Mouse (Mus musculus) bone marrow macrophage, adult 2 months (primary cell): Measurements from ENCODE around the gene Tenm3.

ENCODE experiments used
- CTCF ChIP-seq: IDR thresholded peaks from 2 replicates; pipeline ENCODE4 v1.5.1; 2012; ENCODE audit warnings: low read depth, mild to moderate bottlenecking, low read length, moderate library complexity
- POLR2A ChIP-seq: IDR thresholded peaks from 2 replicates; pipeline ENCODE4 v1.6.1; 2012; ENCODE audit warnings: mild to moderate bottlenecking, low read depth, low read length, borderline replicate concordance

- no peak for TF ChIP-seq POLR2A
- TF ChIP-seq CTCF, result no peak
Measured at GRCm38 (mm10) chr8:48827454-48827853, 16.3 kb downstream of the Tenm3 start.
